17 mouse cellular contexts compared by ENCODE assay signal in genomic region chr17:63925581-63925980, GRCm38 (mm10).
DNase-seq lines count a peak whose midpoint lies in the region; ATAC-seq and TF ChIP-seq lines count a peak whose summit lies in the region.
"Had no signal": no experiment of that assay in that cellular context is flagged by ENCODE, and none has a peak within 500 bp of the region (broad histone marks: within the 10 kb centered on the region; RNA-seq: fewer than 3 reads in every experiment).

No protein-coding gene starts in this region.

- no peak for TF ChIP-seq EP300 in lung, postnatal 0 days (IDR thresholded peaks at IDR 0.05)

- no peak overlapping the region for H3K9ac ChIP-seq in heart, embryonic 11.5 days (ENCODE audit: low read depth, low read length)
- H3K9ac ChIP-seq in lung, postnatal 0 days (replicated peaks; ENCODE audit: low read depth): no peak overlapping the region
- no peak overlapping the region for H3K9ac ChIP-seq in heart, embryonic 16.5 days (ENCODE audit: low read length)
- H3K9ac ChIP-seq in hindbrain, embryonic 12.5 days: no peak overlapping the region
- H3K9ac ChIP-seq: forebrain, embryonic 13.5 days; liver, postnatal 0 days had no signal

- H3K4me3 ChIP-seq in heart, embryonic 11.5 days (ENCODE audit: low read depth, low read length): no peak overlapping the region
- no peak overlapping the region for H3K4me3 ChIP-seq in lung, postnatal 0 days (ENCODE audit: low read depth, low read length)
- no peak overlapping the region for H3K4me3 ChIP-seq in heart, embryonic 16.5 days (ENCODE audit: low read length)
- no peak overlapping the region for H3K4me3 ChIP-seq in hindbrain, embryonic 12.5 days
- H3K4me3 ChIP-seq: forebrain, embryonic 13.5 days had no signal

- no peak for TF ChIP-seq CTCF in lung, postnatal 0 days (IDR thresholded peaks at IDR 0.05)

- peaks cover 4% of the 10 kb centered on the region; the same call in 1 of the 2 replicates for H3K4me1 ChIP-seq in heart, embryonic 11.5 days (ENCODE audit: control insufficient read depth, insufficient read depth, low read length)
- H3K4me1 ChIP-seq in lung, postnatal 0 days (ENCODE audit: insufficient read depth, low read depth, low read length): peaks cover 3% of the 10 kb centered on the region; the same call in 1 of the 2 replicates
- H3K4me1 ChIP-seq in heart, embryonic 16.5 days (ENCODE audit: control insufficient read depth, insufficient read depth, low read length): peaks cover 14% of the 10 kb centered on the region
- H3K4me1 ChIP-seq in hindbrain, embryonic 12.5 days: no peaks in the 10 kb centered on the region
- H3K4me1 ChIP-seq: forebrain, embryonic 13.5 days had no signal

- peak; percentile 96 for DNase-seq in heart, adult 11 months
- peak; percentile 73 for DNase-seq in lung, postnatal 0 days (ENCODE audit: low spot score)
- no peak for DNase-seq in lung, postnatal 14 days
- DNase-seq in right cerebral cortex, postnatal 10 days (ENCODE audit: low spot score in 2 of 2): no peak
- DNase-seq: adrenal gland, adult 2 months; kidney, adult 9 months; liver; liver, postnatal 0 days; right cerebral cortex, postnatal 25 days had no signal

- H3K36me3 ChIP-seq in heart, embryonic 11.5 days (ENCODE audit: control insufficient read depth, insufficient read depth, low read length): no peaks in the 10 kb centered on the region
- 0 out of 2 replicates have a peak, but pooled peaks cover 3% of the 10 kb centered on the region for H3K36me3 ChIP-seq in lung, postnatal 0 days (ENCODE audit: insufficient read depth, low read length)
- no peaks in the 10 kb centered on the region for H3K36me3 ChIP-seq in heart, embryonic 16.5 days (ENCODE audit: control insufficient read depth, insufficient read depth)
- H3K36me3 ChIP-seq in hindbrain, embryonic 12.5 days: no peaks in the 10 kb centered on the region

- no peak for ATAC-seq in heart, embryonic 11.5 days (replicated peaks; ENCODE audit: insufficient number of reproducible peaks, low FRiP score, low TSS enrichment)
- peak; percentile 71 for ATAC-seq in lung, postnatal 0 days
- no peak; the same call in 1 of the 2 replicates for ATAC-seq in heart, embryonic 16.5 days (replicated peaks; ENCODE audit: extremely low read depth, insufficient read depth, low FRiP score)
- no peak for ATAC-seq in hindbrain, embryonic 12.5 days (ENCODE audit: low FRiP score)
- ATAC-seq: forebrain, embryonic 13.5 days; inflammation-experienced regulatory T-cells, adult 6 months; liver, postnatal 0 days; midbrain, embryonic 16.5 days had no signal

- no peaks in the 10 kb centered on the region for H3K9me3 ChIP-seq in heart, embryonic 11.5 days (replicated peaks; ENCODE audit: control insufficient read depth, low read length)
- no peaks in the 10 kb centered on the region for H3K9me3 ChIP-seq in lung, postnatal 0 days (ENCODE audit: low read length)
- H3K9me3 ChIP-seq in heart, embryonic 16.5 days (replicated peaks; ENCODE audit: control insufficient read depth, low read length): no peaks in the 10 kb centered on the region
- no peaks in the 10 kb centered on the region for H3K9me3 ChIP-seq in hindbrain, embryonic 12.5 days (replicated peaks)
- H3K9me3 ChIP-seq: forebrain, embryonic 13.5 days had no signal

- no peak overlapping the region for H3K4me2 ChIP-seq in heart, embryonic 11.5 days
- H3K4me2 ChIP-seq in lung, postnatal 0 days (replicated peaks; ENCODE audit: low read depth, low read length): no peak overlapping the region
- peak overlapping the region; percentile 15; the same call in 1 of the 2 replicates for H3K4me2 ChIP-seq in heart, embryonic 16.5 days (ENCODE audit: low read depth, low read length)
- no peak overlapping the region for H3K4me2 ChIP-seq in hindbrain, embryonic 12.5 days (replicated peaks)
- H3K4me2 ChIP-seq: forebrain, embryonic 13.5 days had no signal

- WGBS in heart, embryonic 11.5 days (ENCODE audit: insufficient replicate concordance): 35% methylated on average over 3 of the region's 3 CpGs
- 51% methylated on average over 3 of the region's 3 CpGs for WGBS in lung, postnatal 0 days
- WGBS in heart, embryonic 16.5 days: 29% methylated on average over 3 of the region's 3 CpGs
- WGBS in hindbrain, embryonic 12.5 days: 84% methylated on average over 3 of the region's 3 CpGs

- H3K27ac ChIP-seq in heart, embryonic 11.5 days (ENCODE audit: low read depth, low read length): no peak overlapping the region
- no peak overlapping the region for H3K27ac ChIP-seq in lung, postnatal 0 days (ENCODE audit: low read length)
- H3K27ac ChIP-seq in heart, embryonic 16.5 days (ENCODE audit: low read length): peak overlapping the region; percentile 46; the same call in 1 of the 2 replicates
- no peak overlapping the region for H3K27ac ChIP-seq in hindbrain, embryonic 12.5 days
- H3K27ac ChIP-seq: forebrain, embryonic 13.5 days; stomach, postnatal 0 days had no signal

- no peaks in the 10 kb centered on the region for H3K27me3 ChIP-seq in heart, embryonic 11.5 days (ENCODE audit: control insufficient read depth, insufficient read depth, low read length)
- H3K27me3 ChIP-seq in lung, postnatal 0 days (replicated peaks; ENCODE audit: insufficient read depth, low read length): no peaks in the 10 kb centered on the region
- no peaks in the 10 kb centered on the region for H3K27me3 ChIP-seq in heart, embryonic 16.5 days (ENCODE audit: control insufficient read depth, insufficient read depth, low read length)
- H3K27me3 ChIP-seq in hindbrain, embryonic 12.5 days: no peaks in the 10 kb centered on the region
- H3K27me3 ChIP-seq: CH12.LX; forebrain, embryonic 13.5 days had no signal

Comparison
In these comparisons a context has a peak if more than half of its experiments do, and no peak if none do; other contexts are left out.
1. DNase-seq: peak in heart, adult 11 months (single experiment) and lung, postnatal 0 days (single experiment); none in lung, postnatal 14 days (single experiment) and right cerebral cortex, postnatal 10 days (0 of 2).